Mouse (Mus musculus) lung, embryonic 15.5 days (tissue): ENCODE measurements around the gene Ppp1r10. TPM values are rescaled to one million over a fixed set of nuclear protein-coding genes. Genes with fewer than 3 reads are reported as not detected.

Source experiments
- ATAC-seq: fragments of 200-750 bp; cut with Nextera tagmentation; 2 replicates; pipeline ENCODE4 v1.8.0; 2017; ENCODE audit warnings: moderate number of reproducible peaks, borderline replicate concordance; ENCODE audit not compliant: low FRiP score, low TSS enrichment; ENCODE audit errors: extremely low read depth
- H3K27ac ChIP-seq: fragments of 300-500 bp; sonication (generic); 2 replicates; pipeline ENCODE4 v1.5.1; 2015; ENCODE audit warnings: moderate library complexity, mild to moderate bottlenecking, inconsistent platforms
- H3K27me3 ChIP-seq: fragments of 300-500 bp; sonication (generic); 2 replicates; pipeline ENCODE4 v1.6.1; 2015; ENCODE audit warnings: inconsistent platforms
- H3K36me3 ChIP-seq: fragments of 300-500 bp; sonication (generic); 2 replicates; pipeline ENCODE4 v1.6.1; 2015; ENCODE audit warnings: inconsistent platforms
- H3K4me1 ChIP-seq: fragments of 300-500 bp; sonication (generic); 2 replicates; pipeline ENCODE4 v1.6.1; 2015; ENCODE audit warnings: inconsistent platforms
- H3K4me2 ChIP-seq: fragments of 300-500 bp; sonication (generic); 2 replicates; pipeline ENCODE4 v1.6.1; 2015; ENCODE audit warnings: inconsistent platforms, mild to moderate bottlenecking, moderate library complexity
- H3K4me3 ChIP-seq: fragments of 300-500 bp; sonication (generic); 2 replicates; pipeline ENCODE4 v1.5.1; 2015; ENCODE audit warnings: mild to moderate bottlenecking, inconsistent platforms
- H3K9ac ChIP-seq: fragments of 300-500 bp; sonication (generic); 2 replicates; pipeline ENCODE4 v1.6.1; 2015; ENCODE audit warnings: inconsistent platforms
- H3K9me3 ChIP-seq: fragments of 300-500 bp; sonication (generic); 2 replicates; pipeline ENCODE4 v1.6.1; 2016; ENCODE audit warnings: inconsistent platforms
- WGBS: fragments of 180-500 bp; shearing (Covaris S2); methylation state at CpG from one replicate; pipeline ENCODE4 v1.1.7; 2015; 5-methylcytosine and 5-hydroxymethylcytosine counted together
- polyA plus RNA-seq: library from polyadenylated mRNA; unstranded; fragments of >200 nt; fragmentation: Nextera tagmentation; extraction: Ambion mirVana; gene quantifications from 2 replicates; pipeline ENCODE4 v1.2.1, GENCODE M21; 2015

Gene Ppp1r10
- polyA plus RNA-seq, 1 experiment from 2014 or later, result 38.2 TPM

DNA sequence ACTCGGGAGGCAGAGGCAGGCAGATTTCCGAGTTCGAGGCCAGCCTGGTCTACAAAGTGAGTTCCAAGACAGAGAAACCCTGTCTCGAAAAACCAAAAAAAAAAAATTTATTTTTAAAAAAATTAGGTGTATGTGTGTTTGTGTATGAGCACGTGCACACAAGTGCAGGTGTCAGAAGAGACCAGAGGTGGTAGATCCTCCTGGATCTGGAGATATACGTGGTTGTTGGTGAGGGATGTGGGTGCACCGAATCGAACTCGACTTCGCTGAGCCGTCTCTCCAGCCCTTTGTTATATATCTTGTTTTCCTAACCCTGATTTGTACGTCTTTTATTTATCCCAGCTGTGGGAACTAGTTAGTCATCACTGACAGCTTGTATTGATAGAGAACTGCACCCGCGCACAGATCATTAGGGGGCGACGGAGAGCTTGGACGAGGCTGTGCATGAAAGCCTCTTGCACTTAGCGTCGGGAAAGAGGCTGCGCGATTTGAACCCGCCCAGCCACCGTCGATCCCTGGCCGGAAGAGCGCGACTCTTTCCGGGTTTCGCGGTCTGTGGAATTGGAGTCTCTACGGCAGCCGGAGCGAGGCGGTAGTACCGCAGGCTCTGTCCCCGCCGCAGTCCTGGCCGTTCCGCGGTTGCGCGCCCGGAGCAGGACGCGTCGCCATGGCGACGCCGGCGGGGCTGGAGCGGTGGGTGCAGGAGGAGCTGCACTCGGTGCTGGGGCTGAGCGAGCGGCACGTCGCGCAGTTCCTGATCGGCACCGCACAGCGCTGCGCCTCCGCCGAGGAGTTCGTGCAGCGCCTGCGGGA, 36.8 kb upstream of the Ppp1r10 start, which contains the start of gene Dhx16:
Gene Dhx16 (plus strand): TSS at position 575 of the 813 bp plus-strand sequence.
- ATAC-seq, result peak; percentile 86
- H3K27me3 ChIP-seq, result no peaks in the 10 kb centered on the region
- WGBS, result 5% methylated on average over 66 of the region's 66 CpGs
- H3K36me3 ChIP-seq, result peaks cover 52% of the 10 kb centered on the region
- peaks cover 16% of the 10 kb centered on the region for H3K4me1 ChIP-seq
- peak within 1 kb of the TSS; percentile 76 for H3K4me2 ChIP-seq
- no peaks in the 10 kb centered on the region for H3K9me3 ChIP-seq
- H3K27ac ChIP-seq, result peak within 1 kb of the TSS; percentile 69
- H3K4me3 ChIP-seq, result peak within 1 kb of the TSS; percentile 96
- peak within 1 kb of the TSS; percentile 82 for H3K9ac ChIP-seq

DNA sequence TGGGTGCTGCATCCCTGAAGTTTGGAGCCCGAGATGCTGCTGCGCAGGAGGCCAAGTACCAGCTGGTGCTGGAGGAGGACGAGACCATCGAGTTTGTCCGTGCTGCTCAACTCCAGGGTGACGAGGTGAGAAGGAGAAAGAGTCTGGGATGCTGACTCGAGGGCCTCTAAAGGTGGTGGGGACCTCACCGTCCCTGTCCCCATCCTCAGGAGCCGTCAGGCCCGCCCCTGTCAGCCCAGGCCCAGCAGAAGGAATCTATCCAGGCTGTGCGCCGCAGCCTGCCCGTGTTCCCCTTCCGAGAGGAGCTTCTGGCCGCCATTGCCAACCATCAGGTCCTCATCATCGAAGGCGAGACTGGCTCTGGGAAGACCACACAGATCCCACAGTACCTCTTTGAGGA, 33.3 kb upstream of the Ppp1r10 start:
- Histone ChIP-seq H3K36me3 (peaks cover 62% of the 10 kb centered on the region), H3K4me2 (no peak overlapping the region), H3K9me3 (no peaks in the 10 kb centered on the region), H3K9ac (no peak overlapping the region), H3K4me1 (peaks cover 16% of the 10 kb centered on the region), H3K4me3 (no peak overlapping the region), H3K27me3 (no peaks in the 10 kb centered on the region), H3K27ac (no peak overlapping the region)
- 88% methylated on average over 17 of the region's 17 CpGs for WGBS
- no peak for ATAC-seq

DNA sequence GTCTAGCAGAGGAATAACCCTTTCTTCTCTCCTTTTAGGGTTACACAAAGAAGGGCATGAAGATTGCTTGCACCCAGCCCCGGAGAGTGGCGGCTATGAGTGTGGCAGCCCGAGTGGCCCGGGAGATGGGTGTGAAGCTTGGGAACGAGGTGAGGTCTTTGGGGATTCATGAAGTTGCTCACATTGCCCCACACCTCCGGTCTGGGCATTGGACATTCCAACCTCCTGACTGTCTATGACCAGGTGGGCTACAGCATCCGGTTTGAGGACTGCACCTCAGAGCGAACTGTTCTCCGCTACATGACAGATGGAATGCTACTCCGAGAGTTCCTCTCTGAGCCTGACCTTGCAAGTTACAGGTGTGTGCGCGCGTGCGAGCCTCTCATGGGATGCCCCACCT, 32.5 kb upstream of the Ppp1r10 start:
- no peak for ATAC-seq
- Histone ChIP-seq H3K4me3 (no peak overlapping the region), H3K9me3 (no peaks in the 10 kb centered on the region), H3K9ac (no peak overlapping the region), H3K4me1 (peaks cover 16% of the 10 kb centered on the region), H3K27me3 (no peaks in the 10 kb centered on the region), H3K36me3 (peaks cover 71% of the 10 kb centered on the region), H3K27ac (no peak overlapping the region), H3K4me2 (no peak overlapping the region)
- WGBS, result 95% methylated on average over 14 of the region's 14 CpGs

GRCm38 (mm10) chr17:35887725-35888124, 28.5 kb upstream of the Ppp1r10 start:
- Histone ChIP-seq H3K4me2 (no peak overlapping the region), H3K9ac (no peak overlapping the region), H3K27me3 (no peaks in the 10 kb centered on the region), H3K4me1 (no peaks in the 10 kb centered on the region), H3K4me3 (no peak overlapping the region), H3K27ac (no peak overlapping the region), H3K9me3 (no peaks in the 10 kb centered on the region), H3K36me3 (peaks cover 93% of the 10 kb centered on the region)
- no peak for ATAC-seq
- 88% methylated on average over 11 of the region's 17 CpGs for WGBS

DNA sequence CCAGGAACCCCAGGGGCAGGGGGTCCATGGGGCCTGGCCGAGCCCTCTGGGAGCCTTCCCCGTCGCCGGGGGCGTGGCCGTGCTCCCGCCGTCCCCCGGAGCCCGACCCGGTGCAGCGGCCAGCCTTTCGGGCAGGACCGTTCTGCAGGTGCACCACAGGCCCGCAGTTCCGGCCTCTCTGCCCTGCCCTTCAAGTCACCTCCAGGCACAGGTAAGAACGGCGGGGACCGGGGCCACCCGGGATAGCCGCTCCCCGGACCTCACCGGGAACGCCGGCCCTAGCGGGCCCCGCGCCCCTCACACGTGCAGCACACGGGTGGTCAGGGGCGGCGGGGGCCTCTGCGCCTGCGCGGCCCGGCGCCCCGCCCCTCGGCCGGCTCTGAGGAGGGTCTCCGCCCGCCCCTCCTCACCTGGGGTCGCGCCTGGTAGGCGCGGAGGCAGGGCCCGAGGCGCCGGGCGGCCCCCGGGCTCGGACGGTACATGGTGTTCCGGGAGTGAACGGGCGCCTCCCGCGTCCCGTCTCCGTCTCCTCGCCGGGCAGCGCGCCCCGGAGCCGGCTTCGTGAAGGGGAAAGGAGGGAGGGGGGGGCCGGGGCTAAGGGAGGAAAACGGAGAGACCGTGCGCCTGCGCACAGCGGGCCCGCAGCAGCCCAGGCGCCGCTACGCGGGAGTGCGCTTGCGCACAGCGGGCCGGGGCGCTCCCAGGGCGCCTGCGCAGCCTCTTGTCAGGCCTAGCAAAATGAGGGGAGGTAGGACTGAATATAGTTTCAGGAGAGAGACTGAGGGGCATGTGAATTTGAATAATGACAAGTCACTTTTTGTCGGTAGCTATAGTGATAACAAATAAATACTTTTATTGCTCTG, 19.2 kb upstream of the Ppp1r10 start, which contains the start of gene 2310061I04Rik:
Gene 2310061I04Rik (minus strand): TSS at position 651 of the 863 bp plus-strand sequence.
- peak within 1 kb of the TSS; percentile 85 for H3K27ac ChIP-seq
- no peaks in the 10 kb centered on the region for H3K27me3 ChIP-seq
- peaks cover 17% of the 10 kb centered on the region for H3K4me1 ChIP-seq
- ATAC-seq, result peak; percentile 92
- H3K9ac ChIP-seq, result peak within 1 kb of the TSS; percentile 86
- peaks cover 48% of the 10 kb centered on the region for H3K36me3 ChIP-seq
- no peaks in the 10 kb centered on the region for H3K9me3 ChIP-seq
- under 1% methylated on average over 58 of the region's 86 CpGs for WGBS
- peak within 1 kb of the TSS; percentile 86 for H3K4me3 ChIP-seq
- H3K4me2 ChIP-seq, result peak within 1 kb of the TSS; percentile 97

- H3K36me3 ChIP-seq, result peaks cover 44% of the 10 kb centered on the region
These were observed 18.3 kb upstream of the Ppp1r10 start for GRCm38 (mm10) chr17:35897644-35898573.

DNA sequence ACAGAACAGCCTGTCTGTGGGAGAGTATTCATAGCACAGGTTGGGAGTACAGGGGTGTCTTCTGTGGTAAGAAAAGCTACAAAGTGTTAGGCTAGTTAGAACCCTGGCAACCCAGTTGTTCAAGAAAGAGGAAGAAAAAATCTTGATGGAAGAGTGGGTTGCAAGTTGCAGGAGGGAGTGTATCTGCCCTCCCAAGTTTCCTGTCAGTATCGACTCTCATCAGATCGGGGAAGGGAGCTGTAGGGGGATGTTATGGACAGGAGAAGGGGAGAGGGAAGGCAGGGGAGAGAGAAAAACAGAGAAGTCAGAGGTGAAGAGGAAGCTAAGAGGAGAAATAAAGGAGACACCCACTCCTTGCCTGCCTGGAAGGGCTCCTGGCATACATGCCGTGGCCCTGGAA, 15.6 kb upstream of the Ppp1r10 start:
- Histone ChIP-seq H3K4me2 (no peak overlapping the region), H3K4me1 (peaks cover 16% of the 10 kb centered on the region), H3K27me3 (no peaks in the 10 kb centered on the region), H3K36me3 (peaks cover 52% of the 10 kb centered on the region), H3K27ac (no peak overlapping the region), H3K4me3 (no peak overlapping the region), H3K9ac (no peak overlapping the region), H3K9me3 (no peaks in the 10 kb centered on the region)
- 77% methylated on average over 3 of the region's 3 CpGs for WGBS
- no peak for ATAC-seq

More at GRCm38 (mm10) chr17:35897644-35898573, 18.3 kb upstream of the Ppp1r10 start:
- no peaks in the 10 kb centered on the region for H3K9me3 ChIP-seq
- H3K4me1 ChIP-seq, result peaks cover 17% of the 10 kb centered on the region
- 39% methylated on average over 23 of the region's 23 CpGs for WGBS
- peak overlapping the region; percentile 86 for H3K4me3 ChIP-seq
- peak overlapping the region; percentile 97 for H3K4me2 ChIP-seq
- ATAC-seq, result peak; percentile 32; the same call in 1 of the 2 replicates
- peak overlapping the region; percentile 71 for H3K27ac ChIP-seq
- H3K27me3 ChIP-seq, result no peaks in the 10 kb centered on the region
- H3K9ac ChIP-seq, result peak overlapping the region; percentile 37

- no peak overlapping the region for H3K9ac ChIP-seq
These were observed 12.8 kb upstream of the Ppp1r10 start for GRCm38 (mm10) chr17:35903343-35903991.

GRCm38 (mm10) chr17:35903992-35904355, 12.3 kb upstream of the Ppp1r10 start:
- no peak for ATAC-seq
- Histone ChIP-seq H3K4me1 (peaks cover 7% of the 10 kb centered on the region), H3K27me3 (no peaks in the 10 kb centered on the region), H3K4me2 (no peak overlapping the region), H3K36me3 (peaks cover 63% of the 10 kb centered on the region), H3K9ac (no peak overlapping the region; the same call in 1 of the 2 replicates), H3K27ac (0 out of 2 replicates have a peak overlapping the region, but pooled peaks have one; percentile 11), H3K9me3 (no peaks in the 10 kb centered on the region), H3K4me3 (no peak overlapping the region)
- WGBS, result 67% methylated on average over 4 of the region's 4 CpGs

More at GRCm38 (mm10) chr17:35903343-35903991, 12.8 kb upstream of the Ppp1r10 start:
- Histone ChIP-seq H3K4me3 (no peak overlapping the region), H3K36me3 (peaks cover 63% of the 10 kb centered on the region), H3K27ac (0 out of 2 replicates have a peak overlapping the region, but pooled peaks have one; percentile 11), H3K4me2 (no peak overlapping the region), H3K4me1 (0 out of 2 replicates have a peak, but pooled peaks cover 2% of the 10 kb centered on the region), H3K9me3 (no peaks in the 10 kb centered on the region), H3K27me3 (no peaks in the 10 kb centered on the region)
- no peak for ATAC-seq
- 80% methylated on average over 9 of the region's 9 CpGs for WGBS

DNA sequence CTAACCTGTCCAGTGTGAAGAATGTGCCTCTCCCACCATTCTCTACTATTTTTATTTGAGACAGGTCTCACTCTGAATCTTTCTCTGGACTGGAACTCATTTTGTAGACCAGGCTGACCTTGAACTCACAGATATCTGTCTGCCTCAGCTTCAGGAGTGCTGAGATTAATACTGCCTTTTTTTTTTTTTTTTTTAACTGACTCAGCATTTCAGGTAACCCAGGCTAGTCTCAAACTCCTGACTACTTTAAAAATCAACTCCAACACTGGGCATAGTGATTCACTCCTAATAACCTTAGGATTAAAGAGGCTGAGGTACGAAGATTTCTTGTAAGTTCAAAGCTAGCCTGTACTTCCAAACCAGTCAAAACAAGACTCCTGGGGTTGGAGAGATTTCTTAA, 10.6 kb upstream of the Ppp1r10 start:
- Histone ChIP-seq H3K4me3 (no peak overlapping the region), H3K27me3 (no peaks in the 10 kb centered on the region), H3K27ac (no peak overlapping the region), H3K4me2 (no peak overlapping the region), H3K36me3 (peaks cover 49% of the 10 kb centered on the region), H3K4me1 (peaks cover 15% of the 10 kb centered on the region), H3K9me3 (no peaks in the 10 kb centered on the region), H3K9ac (no peak overlapping the region)
- no peak for ATAC-seq
- WGBS, result 87% methylated on average over 1 of the region's 1 CpGs
